Mouse (Mus musculus) heart, postnatal 0 days (tissue): ENCODE results near the gene Nrxn3. TPM values are rescaled to one million over a fixed set of nuclear protein-coding genes. Genes with fewer than 3 reads are reported as not detected.

Experiments
- ATAC-seq: fragments of 200-750 bp; cut with Nextera tagmentation; 2 replicates; pipeline ENCODE4 v1.8.0; 2017; ENCODE audit warnings: low read depth, moderate number of reproducible peaks, moderate library complexity; ENCODE audit not compliant: insufficient read depth
- DNase-seq: peaks from one replicate; pipeline ENCODE4 v3.0.0-alpha.2; 2016; ENCODE audit warnings: low spot score
- H3K27ac ChIP-seq: fragments of 300-500 bp; sonication (generic); 2 replicates; pipeline ENCODE4 v1.5.1; 2014; ENCODE audit warnings: low read depth, mild to moderate bottlenecking
- H3K27me3 ChIP-seq: fragments of 300-500 bp; sonication (generic); 2 replicates; pipeline ENCODE4 v1.6.1; 2014; ENCODE audit warnings: low read length, mixed read lengths; ENCODE audit not compliant: control insufficient read depth, insufficient read depth
- H3K36me3 ChIP-seq: fragments of 300-500 bp; sonication (generic); replicated peaks from 2 replicates; pipeline ENCODE4 v1.6.1; 2014; ENCODE audit warnings: low read length, mixed read lengths; ENCODE audit not compliant: control insufficient read depth, insufficient read depth
- H3K4me1 ChIP-seq: fragments of 300-500 bp; sonication (generic); 2 replicates; pipeline ENCODE4 v1.6.1; 2014; ENCODE audit warnings: antibody characterized with exemption; ENCODE audit not compliant: control insufficient read depth, insufficient read depth
- H3K4me2 ChIP-seq: fragments of 300-500 bp; sonication (generic); 2 replicates; pipeline ENCODE4 v1.6.1; 2014; ENCODE audit warnings: low read depth, mild to moderate bottlenecking, low read length, moderate library complexity
- H3K4me3 ChIP-seq: fragments of 300-500 bp; sonication (generic); 2 replicates; pipeline ENCODE4 v1.5.1; 2014; ENCODE audit warnings: low read depth, low read length
- H3K9ac ChIP-seq: fragments of 300-500 bp; sonication (generic); replicated peaks from 2 replicates; pipeline ENCODE4 v1.6.1; 2014; ENCODE audit warnings: low read depth, low read length, mixed read lengths
- H3K9me3 ChIP-seq: fragments of 300-500 bp; sonication (generic); replicated peaks from 2 replicates; pipeline ENCODE4 v1.6.1; 2016; ENCODE audit warnings: low read length; ENCODE audit not compliant: control insufficient read depth
- CTCF ChIP-seq: IDR thresholded peaks from 2 replicates; pipeline ENCODE4 v1.5.1; 2016; ENCODE audit warnings: antibody characterized with exemption, control low read depth, low read depth
- EP300 ChIP-seq: IDR thresholded peaks from 2 replicates; pipeline ENCODE4 v1.6.1; 2016; ENCODE audit warnings: antibody characterized with exemption, low read depth
- WGBS: fragments of 180-500 bp; shearing (Covaris S2); extraction: QIAGEN DNeasy Blood & Tissue Kit; methylation state at CpG from one replicate; pipeline ENCODE4 v1.1.7; 2014; 5-methylcytosine and 5-hydroxymethylcytosine counted together
- polyA plus RNA-seq: library from polyadenylated mRNA; unstranded; fragments of >200 nt; fragmentation: Nextera tagmentation; extraction: Ambion mirVana; gene quantifications from 2 replicates; pipeline ENCODE4 v1.2.1, GENCODE M21; 2015
- total RNA-seq: library from RNA; depleted of rRNA; stranded (reverse); fragments of >200 nt; gene quantifications from 2 replicates; pipeline ENCODE4 v1.2.3, GENCODE M21; 2014; ENCODE audit warnings: low replicate concordance

The Nrxn3 gene
- total and polyA plus RNA-seq, 2 experiments from 2014 or later = 1.0 to 1.8 TPM

DNA sequence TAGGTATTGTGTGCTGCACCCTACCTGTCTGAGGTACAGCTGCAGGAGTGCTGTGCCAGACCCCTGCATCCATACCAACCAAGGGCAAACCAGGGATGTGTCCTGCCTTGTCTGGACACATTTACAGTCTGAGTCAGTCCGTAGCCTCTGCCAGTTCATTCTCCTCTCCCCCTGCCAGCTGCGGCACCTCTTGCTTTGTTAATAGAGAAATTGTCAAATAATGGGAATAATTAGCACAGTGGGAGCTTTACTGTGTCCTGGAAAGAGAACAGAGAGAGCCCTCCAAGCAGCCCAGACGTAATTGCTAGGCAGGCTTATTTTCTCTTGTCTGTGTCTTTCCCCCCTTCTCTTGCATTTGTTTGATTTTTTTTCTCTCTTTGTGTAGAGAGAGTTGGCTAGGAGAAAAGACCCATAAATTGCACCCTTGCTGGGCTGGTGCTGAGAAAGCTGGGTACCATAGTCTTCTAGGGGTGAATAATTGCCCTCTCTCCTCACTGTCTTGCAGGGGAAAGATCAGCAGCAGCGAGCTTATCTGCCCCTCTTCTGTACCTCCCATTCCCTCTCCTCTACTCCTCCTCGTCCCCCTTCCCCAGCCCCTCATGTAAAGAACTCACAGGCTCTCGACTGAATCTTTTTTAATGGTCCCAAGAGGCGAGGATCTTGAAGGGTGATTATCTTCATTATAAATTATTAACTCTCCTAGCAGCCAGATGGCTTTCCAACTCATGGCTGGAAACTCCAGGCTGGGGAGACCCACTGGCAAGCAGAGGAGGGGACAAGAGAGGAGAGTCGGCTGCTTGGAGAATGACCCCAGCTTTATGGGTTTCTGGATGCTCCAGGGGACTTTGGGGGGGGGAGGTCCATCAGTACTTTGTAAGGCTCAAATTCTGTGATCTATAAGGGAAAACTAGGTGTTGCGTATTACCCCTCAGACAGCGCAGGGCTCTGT, 61.8 kb downstream of the Nrxn3 start:
- H3K36me3 ChIP-seq = no peaks in the 10 kb centered on the region
- no peaks in the 10 kb centered on the region for H3K9me3 ChIP-seq
- H3K27me3 ChIP-seq = no peaks in the 10 kb centered on the region
- H3K9ac ChIP-seq = no peak overlapping the region
- H3K4me1 ChIP-seq = no peaks in the 10 kb centered on the region
- WGBS = 49% methylated on average over 10 of the region's 10 CpGs
- TF ChIP-seq CTCF (no peak), EP300 (no peak)
- no peak for DNase-seq
- ATAC-seq = no peak
- no peak overlapping the region for H3K4me3 ChIP-seq
- no peak overlapping the region for H3K27ac ChIP-seq
- H3K4me2 ChIP-seq = no peak overlapping the region

DNA sequence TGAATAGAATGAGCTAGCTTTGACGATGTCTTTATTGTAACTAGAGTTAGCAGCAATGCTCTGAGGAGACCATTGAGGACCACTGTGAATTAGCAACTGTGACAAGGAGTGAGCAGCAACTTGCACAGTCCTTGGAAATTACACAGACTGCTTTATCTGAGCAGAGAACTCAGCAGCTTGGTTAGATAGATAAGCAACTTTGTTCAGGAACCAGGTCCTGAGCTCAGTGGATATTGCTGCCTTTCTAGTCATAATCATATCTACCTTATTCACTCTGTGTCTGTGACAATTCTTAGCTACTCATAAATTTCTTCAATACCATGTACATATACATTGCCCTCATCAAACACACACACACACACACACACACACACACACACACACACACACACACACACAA, 70.6 kb downstream of the Nrxn3 start:
- Histone ChIP-seq H3K4me2 (no peak overlapping the region), H3K9me3 (no peaks in the 10 kb centered on the region), H3K27ac (no peak overlapping the region), H3K4me3 (no peak overlapping the region), H3K4me1 (no peaks in the 10 kb centered on the region), H3K9ac (no peak overlapping the region), H3K36me3 (no peaks in the 10 kb centered on the region), H3K27me3 (no peaks in the 10 kb centered on the region)
- 75% methylated on average over 1 of the region's 1 CpGs for WGBS
- DNase-seq = no peak
- TF ChIP-seq EP300 (no peak), CTCF (no peak)
- no peak for ATAC-seq

DNA sequence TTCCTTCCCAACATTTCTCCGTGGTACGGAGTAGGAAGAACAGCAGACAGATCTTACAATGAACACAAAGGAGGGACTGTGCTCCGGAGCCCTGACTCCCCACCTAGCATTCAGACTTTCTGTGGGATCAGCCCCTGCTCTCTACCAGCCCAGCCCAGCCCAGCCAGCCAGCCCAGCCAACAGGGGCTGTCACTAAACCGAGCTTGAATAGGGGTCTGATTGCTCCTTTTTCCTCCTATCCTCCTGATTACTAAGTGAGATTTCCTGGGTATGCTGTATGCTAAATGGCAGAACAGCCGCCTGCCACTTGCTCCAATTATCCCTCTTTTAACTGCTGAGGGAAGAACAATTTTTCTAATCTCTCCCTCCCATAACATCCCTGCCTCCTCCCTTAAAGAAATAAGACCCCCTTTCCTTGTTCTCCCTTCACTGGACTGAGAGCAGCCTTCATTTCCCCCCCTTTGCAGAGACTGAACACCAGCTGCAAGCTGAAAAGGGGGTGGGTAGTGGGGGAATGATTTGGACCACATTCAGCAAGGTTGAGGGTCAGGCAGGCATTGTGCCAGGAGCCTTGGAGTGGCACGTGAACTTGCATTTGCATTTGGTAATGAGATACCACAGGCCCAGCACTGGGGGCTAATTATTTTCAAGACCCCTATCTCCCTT, 78.4 kb downstream of the Nrxn3 start:
- Histone ChIP-seq H3K36me3 (no peaks in the 10 kb centered on the region), H3K4me2 (no peak overlapping the region), H3K27ac (no peak overlapping the region), H3K9me3 (no peaks in the 10 kb centered on the region), H3K9ac (no peak overlapping the region), H3K4me1 (no peaks in the 10 kb centered on the region), H3K4me3 (no peak overlapping the region), H3K27me3 (no peaks in the 10 kb centered on the region)
- no peak for ATAC-seq
- WGBS = 25% methylated on average over 6 of the region's 6 CpGs
- no peak for DNase-seq
- no peak for TF ChIP-seq CTCF
- TF ChIP-seq EP300 = no peak

DNA sequence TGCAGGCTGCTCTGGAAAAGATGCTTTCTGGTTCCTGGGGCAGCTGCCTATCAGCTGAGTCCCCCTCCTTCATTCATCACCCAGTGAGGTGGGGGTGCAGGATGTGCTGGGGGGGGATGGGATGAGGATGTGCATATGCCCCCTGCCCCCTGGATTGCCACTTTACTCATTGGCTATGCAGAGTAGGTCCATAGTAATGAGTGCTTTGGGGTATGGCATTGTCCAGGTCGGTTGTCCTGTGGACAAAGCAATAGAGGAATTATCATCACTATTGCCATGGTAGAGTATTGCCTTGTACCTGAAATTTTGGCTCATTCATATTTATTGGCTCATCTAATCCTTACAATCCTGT, 79.0 kb downstream of the Nrxn3 start:
- no peaks in the 10 kb centered on the region for H3K9me3 ChIP-seq
- no peaks in the 10 kb centered on the region for H3K4me1 ChIP-seq
- no peak for DNase-seq
- no peak overlapping the region for H3K27ac ChIP-seq
- 58% methylated on average over 1 of the region's 1 CpGs for WGBS
- no peak for TF ChIP-seq EP300
- no peaks in the 10 kb centered on the region for H3K36me3 ChIP-seq
- no peak overlapping the region for H3K9ac ChIP-seq
- ATAC-seq = no peak
- no peaks in the 10 kb centered on the region for H3K27me3 ChIP-seq
- no peak overlapping the region for H3K4me2 ChIP-seq
- H3K4me3 ChIP-seq = no peak overlapping the region

DNA sequence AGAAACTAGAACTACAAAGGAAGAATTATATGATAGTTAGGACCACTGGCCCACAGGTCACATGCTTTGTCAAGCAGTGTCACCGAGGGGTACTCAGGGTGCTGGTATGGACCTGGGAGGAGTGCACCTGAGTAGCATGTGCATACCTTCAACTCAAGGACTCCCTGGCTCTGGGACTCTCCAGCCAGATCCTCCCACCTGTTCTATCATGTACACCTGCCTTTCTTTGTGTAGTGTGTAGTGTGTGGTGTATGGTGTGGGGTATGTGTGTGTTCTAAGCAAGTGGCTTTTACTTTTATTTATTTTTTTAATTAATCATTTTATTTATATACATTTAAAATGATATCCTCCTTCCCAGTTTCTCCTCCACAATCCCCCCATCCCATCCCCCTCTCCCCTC, 86.3 kb downstream of the Nrxn3 start:
- Histone ChIP-seq H3K27ac (no peak overlapping the region), H3K9me3 (no peaks in the 10 kb centered on the region), H3K9ac (no peak overlapping the region), H3K27me3 (no peaks in the 10 kb centered on the region), H3K4me2 (no peak overlapping the region), H3K4me3 (no peak overlapping the region), H3K4me1 (no peaks in the 10 kb centered on the region), H3K36me3 (no peaks in the 10 kb centered on the region)
- no peak for DNase-seq
- WGBS = 61% methylated on average over 1 of the region's 1 CpGs
- ATAC-seq = no peak
- TF ChIP-seq EP300 (no peak), CTCF (no peak)
